Mouse (Mus musculus) liver, embryonic 12.5 days (tissue): ENCODE measurements at regions not wholly inside any gene's neighbourhood (a gene's known extent, or its start where the extent isn't known, plus 50 kb on each side); places are given as distances from the start of the nearest gene placed in this dataset.

Source experiments
- ATAC-seq: fragments of 200-750 bp; cut with Nextera tagmentation; 2 replicates; pipeline ENCODE4 v1.8.0; 2017; ENCODE audit warnings: moderate number of reproducible peaks, mild to moderate bottlenecking, moderate library complexity
- H3K27ac ChIP-seq: fragments of 300-500 bp; sonication (generic); 2 replicates; pipeline ENCODE4 v1.5.1; 2016; ENCODE audit warnings: mild to moderate bottlenecking
- H3K27me3 ChIP-seq: fragments of 300-500 bp; sonication (generic); replicated peaks from 2 replicates; pipeline ENCODE4 v1.6.1; 2016; ENCODE audit warnings: mild to moderate bottlenecking, moderate library complexity
- H3K36me3 ChIP-seq: fragments of 300-500 bp; sonication (generic); 2 replicates; pipeline ENCODE4 v1.6.1; 2016; ENCODE audit warnings: mild to moderate bottlenecking, moderate library complexity
- H3K4me1 ChIP-seq: fragments of 300-500 bp; sonication (generic); 2 replicates; pipeline ENCODE4 v1.6.1; 2016
- H3K4me2 ChIP-seq: fragments of 300-500 bp; sonication (generic); 2 replicates; pipeline ENCODE4 v1.6.1; 2016; ENCODE audit warnings: mild to moderate bottlenecking, moderate library complexity
- H3K4me3 ChIP-seq: fragments of 300-500 bp; sonication (generic); 2 replicates; pipeline ENCODE4 v1.5.1; 2016; ENCODE audit warnings: mild to moderate bottlenecking, moderate library complexity
- H3K9ac ChIP-seq: fragments of 300-500 bp; sonication (generic); 2 replicates; pipeline ENCODE4 v1.6.1; 2016; ENCODE audit warnings: mild to moderate bottlenecking, moderate library complexity
- H3K9me3 ChIP-seq: fragments of 300-500 bp; sonication (generic); replicated peaks from 2 replicates; pipeline ENCODE4 v1.6.1; 2016; ENCODE audit warnings: mild to moderate bottlenecking, moderate library complexity
- WGBS: fragments of 180-500 bp; shearing (Covaris S2); methylation state at CpG from one replicate; pipeline ENCODE4 v1.1.7; 2016; ENCODE audit not compliant: insufficient replicate concordance; 5-methylcytosine and 5-hydroxymethylcytosine counted together

GRCm38 (mm10) chr19:26938911-26939310 is 53.2 kb downstream of the Gm815 start:
- 77% methylated on average over 8 of the region's 8 CpGs for WGBS
- Histone ChIP-seq H3K27ac (no peak overlapping the region), H3K27me3 (no peaks in the 10 kb centered on the region), H3K9me3 (no peaks in the 10 kb centered on the region), H3K4me1 (no peaks in the 10 kb centered on the region), H3K4me3 (no peak overlapping the region), H3K36me3 (no peaks in the 10 kb centered on the region), H3K4me2 (no peak overlapping the region), H3K9ac (no peak overlapping the region)
- ATAC-seq, result no peak

DNA sequence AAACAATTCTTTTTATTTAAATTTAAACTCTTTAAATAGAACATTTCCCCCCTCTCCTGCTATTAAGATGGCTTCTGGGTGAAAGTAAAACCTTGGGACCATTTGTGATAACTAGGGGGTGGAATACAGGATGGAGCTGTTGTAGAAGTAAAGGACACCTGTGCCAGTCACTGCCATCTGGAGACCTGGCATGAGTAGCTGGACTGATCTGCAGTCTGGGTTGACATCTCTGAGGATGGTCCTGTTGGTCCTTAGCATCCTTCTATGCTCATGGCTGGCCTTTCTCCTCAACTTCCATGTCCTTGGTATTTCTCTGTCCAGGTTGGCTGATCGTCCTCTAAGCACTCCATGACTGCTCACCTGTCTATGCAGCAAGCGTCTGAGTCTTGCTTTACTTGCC is 58.3 kb downstream of the Gm815 start:
- WGBS, result 54% methylated on average over 2 of the region's 2 CpGs
- Histone ChIP-seq H3K4me2 (no peak overlapping the region), H3K4me1 (no peaks in the 10 kb centered on the region), H3K9me3 (no peaks in the 10 kb centered on the region), H3K9ac (no peak overlapping the region), H3K4me3 (no peak overlapping the region), H3K27me3 (no peaks in the 10 kb centered on the region), H3K36me3 (no peaks in the 10 kb centered on the region), H3K27ac (no peak overlapping the region)
- ATAC-seq, result no peak

GRCm38 (mm10) chr19:26946562-26946961 is 60.9 kb downstream of the Gm815 start:
- WGBS, result 49% methylated on average over 3 of the region's 3 CpGs
- no peak for ATAC-seq

DNA sequence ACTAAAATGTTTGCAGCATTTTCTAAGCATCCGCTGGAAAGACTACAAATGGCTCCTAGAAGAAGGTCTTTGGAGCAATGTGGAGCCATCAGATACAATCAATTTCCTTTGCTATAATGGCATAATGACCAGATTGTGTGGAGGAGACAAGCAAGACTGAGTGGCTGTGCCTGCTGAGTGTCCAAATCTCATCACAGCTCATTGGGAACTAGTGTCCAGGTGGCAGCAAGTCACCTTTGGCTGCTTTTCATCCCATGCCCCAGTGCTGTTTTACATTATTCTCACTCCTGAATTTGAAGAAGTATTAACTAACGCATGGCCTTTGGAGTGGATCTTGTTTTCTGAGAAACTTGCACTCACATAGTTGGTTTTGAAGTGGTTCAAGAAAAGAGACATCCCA is 62.8 kb downstream of the Gm815 start:
- Histone ChIP-seq H3K4me3 (no peak overlapping the region), H3K9ac (no peak overlapping the region), H3K4me2 (no peak overlapping the region), H3K27ac (no peak overlapping the region), H3K9me3 (no peaks in the 10 kb centered on the region), H3K36me3 (no peaks in the 10 kb centered on the region), H3K4me1 (no peaks in the 10 kb centered on the region), H3K27me3 (no peaks in the 10 kb centered on the region)
- 71% methylated on average over 2 of the region's 2 CpGs for WGBS
- ATAC-seq, result no peak

More at GRCm38 (mm10) chr19:26946562-26946961, 60.9 kb downstream of the Gm815 start:
- no peak overlapping the region for H3K4me2 ChIP-seq
- no peaks in the 10 kb centered on the region for H3K4me1 ChIP-seq
- no peak overlapping the region for H3K27ac ChIP-seq
- no peaks in the 10 kb centered on the region for H3K9me3 ChIP-seq
- H3K27me3 ChIP-seq, result no peaks in the 10 kb centered on the region
- H3K4me3 ChIP-seq, result no peak overlapping the region
- H3K9ac ChIP-seq, result no peak overlapping the region
- H3K36me3 ChIP-seq, result no peaks in the 10 kb centered on the region

GRCm38 (mm10) chr19:26949153-26949552 is 63.5 kb downstream of the Gm815 start:
- no peak overlapping the region for H3K9ac ChIP-seq
- no peaks in the 10 kb centered on the region for H3K9me3 ChIP-seq
- H3K36me3 ChIP-seq, result no peaks in the 10 kb centered on the region
- WGBS, result 68% methylated on average over 4 of the region's 4 CpGs
- ATAC-seq, result no peak
- no peak overlapping the region for H3K4me3 ChIP-seq
- no peak overlapping the region for H3K4me2 ChIP-seq
- H3K27ac ChIP-seq, result no peak overlapping the region
- H3K4me1 ChIP-seq, result no peaks in the 10 kb centered on the region
- no peaks in the 10 kb centered on the region for H3K27me3 ChIP-seq

- Histone ChIP-seq H3K27ac (no peak overlapping the region), H3K9ac (no peak overlapping the region), H3K4me3 (no peak overlapping the region), H3K27me3 (no peaks in the 10 kb centered on the region), H3K4me1 (no peaks in the 10 kb centered on the region), H3K9me3 (no peaks in the 10 kb centered on the region), H3K36me3 (no peaks in the 10 kb centered on the region), H3K4me2 (no peak overlapping the region)
- ATAC-seq, result no peak
- 67% methylated on average over 8 of the region's 8 CpGs for WGBS
These were observed 67.7 kb downstream of the Gm815 start for GRCm38 (mm10) chr19:26953348-26953747.

GRCm38 (mm10) chr19:26966055-26966760 is 80.5 kb downstream of the Gm815 start:
- Histone ChIP-seq H3K4me3 (no peak overlapping the region), H3K27ac (no peak overlapping the region), H3K27me3 (no peaks in the 10 kb centered on the region), H3K36me3 (no peaks in the 10 kb centered on the region), H3K9ac (no peak overlapping the region), H3K4me2 (no peak overlapping the region), H3K9me3 (no peaks in the 10 kb centered on the region), H3K4me1 (no peaks in the 10 kb centered on the region)
- ATAC-seq, result no peak
- WGBS, result 57% methylated on average over 6 of the region's 6 CpGs

DNA sequence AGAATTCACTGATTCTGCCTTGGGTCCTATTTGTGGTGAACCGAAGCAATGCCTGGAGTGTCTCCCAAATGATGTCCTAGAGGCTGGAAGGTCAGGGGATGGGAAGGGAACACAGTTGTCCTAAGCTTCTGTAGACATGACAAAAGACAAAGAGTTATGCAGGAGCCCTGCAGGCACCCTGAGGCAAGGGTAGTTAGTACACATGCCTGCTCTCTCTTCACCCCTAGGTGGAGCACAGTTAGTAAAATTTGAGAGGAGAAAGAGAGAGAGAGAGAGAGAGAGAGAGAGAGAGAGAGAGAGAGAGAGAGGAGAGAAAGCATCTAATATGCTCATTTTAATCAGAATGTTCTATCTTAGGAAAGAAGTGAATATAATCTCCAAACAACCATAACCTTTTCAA is 87.4 kb downstream of the Gm815 start:
- H3K4me1 ChIP-seq, result no peaks in the 10 kb centered on the region
- H3K4me3 ChIP-seq, result no peak overlapping the region
- H3K36me3 ChIP-seq, result no peaks in the 10 kb centered on the region
- H3K27ac ChIP-seq, result no peak overlapping the region
- ATAC-seq, result no peak
- no peaks in the 10 kb centered on the region for H3K9me3 ChIP-seq
- 71% methylated on average over 1 of the region's 1 CpGs for WGBS
- no peak overlapping the region for H3K4me2 ChIP-seq
- H3K9ac ChIP-seq, result no peak overlapping the region
- no peaks in the 10 kb centered on the region for H3K27me3 ChIP-seq

- Histone ChIP-seq H3K9me3 (no peaks in the 10 kb centered on the region), H3K27me3 (no peaks in the 10 kb centered on the region), H3K4me3 (no peak overlapping the region), H3K27ac (no peak overlapping the region), H3K4me2 (no peak overlapping the region), H3K4me1 (no peaks in the 10 kb centered on the region), H3K9ac (no peak overlapping the region), H3K36me3 (no peaks in the 10 kb centered on the region)
- no peak for ATAC-seq
- 51% methylated on average over 6 of the region's 6 CpGs for WGBS
These were observed 88.3 kb downstream of the Gm815 start for GRCm38 (mm10) chr19:26973773-26974548.

- 76% methylated on average over 3 of the region's 3 CpGs for WGBS
- no peak overlapping the region for H3K27ac ChIP-seq
- no peak overlapping the region for H3K4me2 ChIP-seq
- no peak overlapping the region for H3K4me3 ChIP-seq
- H3K9me3 ChIP-seq, result no peaks in the 10 kb centered on the region
- H3K9ac ChIP-seq, result no peak overlapping the region
- no peaks in the 10 kb centered on the region for H3K4me1 ChIP-seq
- H3K36me3 ChIP-seq, result no peaks in the 10 kb centered on the region
- ATAC-seq, result no peak
- no peaks in the 10 kb centered on the region for H3K27me3 ChIP-seq
These were observed 89.0 kb downstream of the Gm815 start for GRCm38 (mm10) chr19:26974576-26975204.

DNA sequence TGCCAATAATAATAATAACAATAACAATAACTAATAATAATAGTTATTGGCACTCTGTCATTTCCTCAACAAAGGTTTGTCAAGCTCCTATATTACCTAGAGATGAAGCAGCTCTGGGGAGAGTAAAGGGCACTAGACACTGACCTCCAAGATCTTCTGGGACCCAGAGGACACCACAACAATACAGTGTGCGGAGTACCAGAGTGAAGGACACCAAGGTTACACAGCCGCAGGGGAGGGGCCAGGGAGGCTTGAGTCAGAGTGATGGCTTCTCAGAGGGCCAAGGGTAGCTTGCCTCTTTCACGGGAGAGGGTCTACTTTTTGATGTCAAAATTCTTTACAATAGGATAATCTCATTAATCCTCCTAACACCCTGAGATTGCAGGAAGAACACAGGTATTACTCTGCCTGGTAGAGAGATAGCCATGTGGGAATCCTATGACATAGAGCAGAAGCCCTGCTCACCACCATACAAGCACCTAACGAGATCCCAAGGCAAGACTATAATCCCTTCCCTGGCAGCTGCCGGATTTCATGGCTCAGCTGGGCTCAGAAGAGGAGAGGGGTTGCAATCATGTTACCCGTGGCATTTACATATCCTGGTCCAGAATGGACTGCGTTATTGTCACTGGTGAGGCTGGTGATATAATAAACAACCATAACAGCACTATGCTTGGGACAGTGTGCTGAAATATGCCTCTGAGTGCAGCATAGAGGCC is 91.1 kb downstream of the Gm815 start:
- H3K4me3 ChIP-seq, result no peak overlapping the region
- H3K27ac ChIP-seq, result no peak overlapping the region
- no peaks in the 10 kb centered on the region for H3K27me3 ChIP-seq
- H3K36me3 ChIP-seq, result no peaks in the 10 kb centered on the region
- no peak for ATAC-seq
- no peak overlapping the region for H3K9ac ChIP-seq
- WGBS, result 60% methylated on average over 7 of the region's 7 CpGs
- no peaks in the 10 kb centered on the region for H3K9me3 ChIP-seq
- no peaks in the 10 kb centered on the region for H3K4me1 ChIP-seq
- no peak overlapping the region for H3K4me2 ChIP-seq
